Mouse (Mus musculus): ENCODE results near the gene Ankrd12. TPM values are rescaled to one million over a fixed set of nuclear protein-coding genes. Genes with fewer than 3 reads are reported as not detected.

The Ankrd12 gene
- total RNA-seq, 2 experiments from 2014 or later, result 31.9 to 55.8 TPM

GRCm38 (mm10) chr17:65940221-65940620, 136.7 kb downstream of the Ankrd12 start:
- no peak for ATAC-seq (replicated peaks; ENCODE audit: low FRiP score, poor library complexity, severe bottlenecking)

GRCm38 (mm10) chr17:65939461-65940192, 137.3 kb downstream of the Ankrd12 start:
- no peak for ATAC-seq (replicated peaks; ENCODE audit: low FRiP score, poor library complexity, severe bottlenecking)

- no peak for ATAC-seq (replicated peaks; ENCODE audit: low FRiP score, poor library complexity, severe bottlenecking)
Observed at GRCm38 (mm10) chr17:65937671-65938070, 139.2 kb downstream of the Ankrd12 start.

DNA sequence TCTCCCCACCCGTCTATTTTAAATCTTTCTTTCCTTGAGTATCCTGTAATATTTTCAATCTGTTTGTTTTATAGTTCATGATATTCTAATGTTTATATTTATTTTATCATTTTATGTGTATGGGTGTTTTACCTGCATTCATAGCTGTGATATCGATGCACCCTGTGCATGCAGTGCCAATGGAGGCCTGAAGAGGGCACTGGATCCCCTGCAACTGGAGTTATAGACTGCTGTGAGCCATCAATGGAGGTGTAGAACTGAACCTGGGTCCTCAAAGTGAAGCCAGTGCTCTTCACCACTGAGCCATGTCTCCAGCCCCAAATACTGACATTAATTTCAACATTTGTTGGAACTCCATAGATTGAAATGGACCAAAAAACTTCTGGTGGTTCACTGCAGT, 143.1 kb downstream of the Ankrd12 start:
- ATAC-seq (replicated peaks; ENCODE audit: low FRiP score, poor library complexity, severe bottlenecking), result 0 out of 2 replicates have a peak, but pooled peaks have one; percentile 46

- ATAC-seq (replicated peaks; ENCODE audit: low FRiP score, poor library complexity, severe bottlenecking), result no peak
Observed at GRCm38 (mm10) chr17:65931525-65931924, 145.4 kb downstream of the Ankrd12 start.

DNA sequence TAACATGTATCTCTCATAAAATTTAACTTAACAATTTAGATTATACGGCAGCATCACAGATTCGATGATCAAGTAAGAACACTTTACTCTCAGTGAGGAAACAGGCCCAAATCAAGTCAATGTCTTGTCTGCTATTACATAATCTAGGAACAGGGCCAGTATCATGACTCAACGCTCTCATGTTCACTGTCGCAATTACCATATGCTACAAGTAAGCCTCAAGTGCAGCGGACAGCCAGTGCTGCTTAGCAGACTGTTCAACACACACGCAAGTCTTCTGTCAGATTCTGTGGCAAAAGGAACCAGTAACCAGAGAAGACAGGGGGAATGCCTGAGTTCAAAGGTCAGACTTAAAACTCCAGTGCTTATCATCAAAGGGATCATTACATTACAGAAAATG, 145.9 kb downstream of the Ankrd12 start:
- no peak for ATAC-seq (replicated peaks; ENCODE audit: low FRiP score, poor library complexity, severe bottlenecking)

GRCm38 (mm10) chr17:65930158-65930826, 146.6 kb downstream of the Ankrd12 start:
- no peak for ATAC-seq (replicated peaks; ENCODE audit: low FRiP score, poor library complexity, severe bottlenecking)

GRCm38 (mm10) chr17:65929319-65929978, 147.4 kb downstream of the Ankrd12 start:
- no peak for ATAC-seq (replicated peaks; ENCODE audit: low FRiP score, poor library complexity, severe bottlenecking)

- ATAC-seq (replicated peaks; ENCODE audit: low FRiP score, poor library complexity, severe bottlenecking), result no peak
Observed at GRCm38 (mm10) chr17:65927077-65927476, 149.8 kb downstream of the Ankrd12 start.

DNA sequence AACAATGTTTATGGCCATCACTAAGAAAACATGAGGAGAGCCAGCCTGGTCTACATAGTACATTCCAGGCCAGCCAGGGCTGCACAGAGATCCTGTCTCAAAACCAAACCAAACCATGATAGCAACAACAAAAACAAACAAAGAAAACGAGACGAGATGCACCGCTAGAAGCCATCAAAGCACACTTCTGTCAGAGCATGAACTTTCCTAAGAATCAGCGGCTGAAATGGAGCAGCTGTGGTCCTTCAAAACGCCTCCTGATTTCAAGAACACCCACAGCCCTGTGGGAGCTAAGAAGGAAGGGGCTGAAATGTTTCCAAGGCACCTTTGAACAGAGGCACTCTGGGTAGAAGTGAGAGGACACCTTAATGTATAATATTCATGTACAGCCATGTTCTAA, 152.7 kb downstream of the Ankrd12 start:
- ATAC-seq (replicated peaks; ENCODE audit: low FRiP score, poor library complexity, severe bottlenecking), result no peak

DNA sequence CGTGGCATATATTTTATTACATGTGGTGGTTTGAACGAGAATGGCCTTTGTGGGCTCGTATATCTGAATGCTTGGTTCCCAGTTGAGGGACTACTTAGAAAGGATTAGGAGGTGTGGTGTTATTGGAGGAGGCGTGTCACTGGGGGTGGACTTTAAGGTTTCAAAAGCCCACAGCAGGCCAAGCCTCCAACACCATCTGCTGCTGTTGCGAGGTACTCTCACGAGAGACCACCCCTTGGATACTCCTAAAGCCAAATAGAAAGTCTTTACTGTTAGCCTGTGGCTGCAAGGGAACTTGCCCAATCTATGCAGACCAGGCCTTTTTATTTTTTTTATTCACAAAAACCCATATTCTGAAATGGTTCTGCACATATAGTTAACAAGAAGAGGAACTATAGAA, 154.9 kb downstream of the Ankrd12 start:
- ATAC-seq (replicated peaks; ENCODE audit: low FRiP score, poor library complexity, severe bottlenecking), result no peak

DNA sequence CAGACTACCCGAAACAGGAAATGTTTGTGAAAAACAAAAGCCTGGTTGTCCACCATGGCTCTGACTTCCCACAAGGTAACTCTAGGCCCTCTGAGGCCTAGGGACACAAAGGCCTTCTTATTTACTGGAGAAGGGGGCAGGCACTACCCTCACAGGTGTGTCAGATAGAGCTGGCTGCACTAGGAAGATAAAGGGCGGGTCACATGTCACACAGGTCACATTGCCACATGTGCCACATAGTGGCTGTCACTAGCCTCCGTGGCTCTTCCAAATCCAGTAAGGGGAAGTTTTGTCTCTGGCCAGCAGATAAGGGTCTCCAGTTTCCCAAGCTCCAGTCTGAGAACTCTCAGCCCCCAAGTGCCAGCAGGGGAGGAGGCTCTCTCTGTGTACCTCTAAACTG, 157.7 kb downstream of the Ankrd12 start:
- peak; percentile 77; the same call in 1 of the 2 replicates for ATAC-seq (replicated peaks; ENCODE audit: low FRiP score, poor library complexity, severe bottlenecking)

- no peak for ATAC-seq (replicated peaks; ENCODE audit: low FRiP score, poor library complexity, severe bottlenecking)
Observed at GRCm38 (mm10) chr17:65916135-65916668, 160.7 kb downstream of the Ankrd12 start.

Other genes with a start within 250 kb of the Ankrd12 start
- 18.9 and 22.7 TPM in 2 replicates for gene Ralbp1, start 191.3 kb downstream of the Ankrd12 start, total RNA-seq (2015; ENCODE audit: low replicate concordance)
- gene Ralbp1, start 191.3 kb downstream of the Ankrd12 start, total RNA-seq (2017; ENCODE audit: low replicate concordance), result 40.8 and 45.1 TPM in 2 replicates
- gene Twsg1, start 125.9 kb downstream of the Ankrd12 start, total RNA-seq (2015; ENCODE audit: low replicate concordance), result 10.9 and 16.9 TPM in 2 replicates
- 10.5 and 13.8 TPM in 2 replicates for gene Twsg1, start 125.9 kb downstream of the Ankrd12 start, total RNA-seq (2017; ENCODE audit: low replicate concordance)
- 59.1 and 96.6 TPM in 2 replicates for gene Ndufv2, start 24.5 kb upstream of the Ankrd12 start, total RNA-seq (2015; ENCODE audit: low replicate concordance)
- 55.8 and 57.4 TPM in 2 replicates for gene Ndufv2, start 24.5 kb upstream of the Ankrd12 start, total RNA-seq (2017; ENCODE audit: low replicate concordance)
- gene Washc1, start 34.5 kb upstream of the Ankrd12 start, total RNA-seq (2015; ENCODE audit: low replicate concordance), result 8.0 and 15.1 TPM in 2 replicates
- 3.2 and 5.2 TPM in 2 replicates for gene Washc1, start 34.5 kb upstream of the Ankrd12 start, total RNA-seq (2017; ENCODE audit: low replicate concordance)
- 9.6 and 15.5 TPM in 2 replicates for gene Ddx11, start 46.4 kb upstream of the Ankrd12 start, total RNA-seq (2015; ENCODE audit: low replicate concordance)
- gene Ddx11, start 46.4 kb upstream of the Ankrd12 start, total RNA-seq (2017; ENCODE audit: low replicate concordance), result 8.2 and 18.7 TPM in 2 replicates